Mouse (Mus musculus) intestine, embryonic 14.5 days (tissue): Measurements from ENCODE around the gene Gpt2. TPM values are rescaled to one million over a fixed set of nuclear protein-coding genes. Genes with fewer than 3 reads are reported as not detected.

Experiments
- ATAC-seq: fragments of 200-750 bp; cut with Nextera tagmentation; replicated peaks from 2 replicates; pipeline ENCODE4 v1.8.0; 2017; ENCODE audit warnings: low read depth, moderate number of reproducible peaks, moderate TSS enrichment, moderate library complexity; ENCODE audit not compliant: low FRiP score, low TSS enrichment
- DNase-seq: peaks from one replicate; pipeline ENCODE4 v3.0.0-alpha.2; 2018; ENCODE audit warnings: low spot score
- H3K27ac ChIP-seq: fragments of 300-500 bp; sonication (generic); 2 replicates; pipeline ENCODE4 v1.5.1; 2014; ENCODE audit warnings: low read depth, mild to moderate bottlenecking, control low read depth
- H3K27me3 ChIP-seq: fragments of 300-500 bp; sonication (generic); replicated peaks from 2 replicates; pipeline ENCODE4 v1.6.1; 2014; ENCODE audit warnings: low read length, control low read depth; ENCODE audit not compliant: control insufficient read depth, insufficient read depth
- H3K36me3 ChIP-seq: fragments of 300-500 bp; sonication (generic); 2 replicates; pipeline ENCODE4 v1.6.1; 2014; ENCODE audit warnings: low read length, control low read depth; ENCODE audit not compliant: control insufficient read depth, insufficient read depth
- H3K4me1 ChIP-seq: fragments of 300-500 bp; sonication (generic); replicated peaks from 2 replicates; pipeline ENCODE4 v1.6.1; 2014; ENCODE audit warnings: low read length, control low read depth, mixed read lengths; ENCODE audit not compliant: control insufficient read depth, insufficient read depth
- H3K4me2 ChIP-seq: fragments of 300-500 bp; sonication (generic); 2 replicates; pipeline ENCODE4 v1.6.1; 2014; ENCODE audit warnings: low read length
- H3K4me3 ChIP-seq: fragments of 300-500 bp; sonication (generic); 2 replicates; pipeline ENCODE4 v1.5.1; 2014; ENCODE audit warnings: low read depth, low read length, control low read depth, mixed read lengths
- H3K9ac ChIP-seq: fragments of 300-500 bp; sonication (generic); 2 replicates; pipeline ENCODE4 v1.6.1; 2014; ENCODE audit warnings: mild to moderate bottlenecking, low read length
- H3K9me3 ChIP-seq: fragments of 300-500 bp; sonication (generic); 2 replicates; pipeline ENCODE4 v1.6.1; 2016; ENCODE audit warnings: low read length, control low read depth; ENCODE audit not compliant: control insufficient read depth
- WGBS: fragments of 180-500 bp; shearing (Covaris S2); extraction: QIAGEN DNeasy Blood & Tissue Kit; methylation state at CpG from one replicate; pipeline ENCODE4 v1.1.7; 2014; 5-methylcytosine and 5-hydroxymethylcytosine counted together
- polyA plus RNA-seq: library from polyadenylated mRNA; unstranded; fragments of >200 nt; fragmentation: Nextera tagmentation; extraction: Ambion mirVana; gene quantifications from 2 replicates; pipeline ENCODE4 v1.2.1, GENCODE M21; 2014

The Gpt2 gene
- polyA plus RNA-seq, 1 experiment from 2014 or later, result 19.7 TPM

- no peaks in the 10 kb centered on the region for H3K9me3 ChIP-seq
- H3K4me1 ChIP-seq, result no peaks in the 10 kb centered on the region
- ATAC-seq (no peak), DNase-seq (no peak)
- H3K4me3 ChIP-seq, result no peak overlapping the region
- no peak overlapping the region for H3K27ac ChIP-seq
- WGBS, result 82% methylated on average over 3 of the region's 3 CpGs
- no peaks in the 10 kb centered on the region for H3K36me3 ChIP-seq
- H3K4me2 ChIP-seq, result no peak overlapping the region
- no peaks in the 10 kb centered on the region for H3K27me3 ChIP-seq
- no peak overlapping the region for H3K9ac ChIP-seq
These were observed 17.5 kb upstream of the Gpt2 start for GRCm38 (mm10) chr8:85474924-85475323.

DNA sequence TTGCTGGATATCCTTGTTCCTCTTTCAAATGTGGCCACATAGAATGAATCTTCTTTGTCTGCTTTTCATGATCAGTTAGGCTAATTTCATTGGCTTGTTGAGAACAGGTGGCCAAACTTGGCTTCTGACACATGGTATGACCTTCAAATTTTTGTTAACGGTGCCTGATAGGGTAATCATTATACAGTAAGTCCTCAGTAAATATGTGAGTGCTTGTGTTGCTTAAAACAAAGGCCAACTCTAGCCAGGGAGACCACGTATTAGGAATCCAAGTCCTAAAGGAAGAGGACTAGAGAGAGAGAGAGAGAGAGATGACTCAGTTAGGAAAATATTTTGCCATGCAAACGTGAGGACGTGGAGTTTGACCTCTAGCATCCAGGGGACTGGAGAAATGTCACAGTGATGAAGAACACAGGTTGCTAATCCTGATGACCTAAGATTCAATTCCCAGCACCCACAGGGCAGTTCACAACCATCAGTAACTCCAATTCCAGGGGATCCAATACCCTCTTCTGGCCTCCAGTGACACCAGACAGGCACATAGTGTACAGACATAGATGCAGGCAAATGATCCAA, 15.3 kb upstream of the Gpt2 start:
- H3K4me2 ChIP-seq, result no peak overlapping the region
- H3K27ac ChIP-seq, result no peak overlapping the region
- H3K4me1 ChIP-seq, result no peaks in the 10 kb centered on the region
- DNase-seq, result no peak
- no peak for ATAC-seq
- no peaks in the 10 kb centered on the region for H3K9me3 ChIP-seq
- no peak overlapping the region for H3K4me3 ChIP-seq
- H3K9ac ChIP-seq, result no peak overlapping the region
- no peaks in the 10 kb centered on the region for H3K36me3 ChIP-seq
- no peaks in the 10 kb centered on the region for H3K27me3 ChIP-seq
- WGBS, result 68% methylated on average over 4 of the region's 4 CpGs

GRCm38 (mm10) chr8:85478397-85478796, 14.0 kb upstream of the Gpt2 start:
- no peaks in the 10 kb centered on the region for H3K9me3 ChIP-seq
- 72% methylated on average over 2 of the region's 2 CpGs for WGBS
- no peaks in the 10 kb centered on the region for H3K27me3 ChIP-seq
- ATAC-seq, result no peak
- no peak overlapping the region for H3K4me3 ChIP-seq
- no peak overlapping the region for H3K9ac ChIP-seq
- no peak overlapping the region for H3K4me2 ChIP-seq
- H3K36me3 ChIP-seq, result no peaks in the 10 kb centered on the region
- no peak for DNase-seq
- no peak overlapping the region for H3K27ac ChIP-seq
- no peaks in the 10 kb centered on the region for H3K4me1 ChIP-seq

GRCm38 (mm10) chr8:85479710-85480109, 12.7 kb upstream of the Gpt2 start:
- no peaks in the 10 kb centered on the region for H3K9me3 ChIP-seq
- no peak for ATAC-seq
- no peak overlapping the region for H3K4me2 ChIP-seq
- no peak overlapping the region for H3K4me3 ChIP-seq
- 77% methylated on average over 2 of the region's 2 CpGs for WGBS
- H3K36me3 ChIP-seq, result no peaks in the 10 kb centered on the region
- H3K4me1 ChIP-seq, result no peaks in the 10 kb centered on the region
- no peaks in the 10 kb centered on the region for H3K27me3 ChIP-seq
- no peak overlapping the region for H3K9ac ChIP-seq
- H3K27ac ChIP-seq, result no peak overlapping the region
- no peak for DNase-seq

DNA sequence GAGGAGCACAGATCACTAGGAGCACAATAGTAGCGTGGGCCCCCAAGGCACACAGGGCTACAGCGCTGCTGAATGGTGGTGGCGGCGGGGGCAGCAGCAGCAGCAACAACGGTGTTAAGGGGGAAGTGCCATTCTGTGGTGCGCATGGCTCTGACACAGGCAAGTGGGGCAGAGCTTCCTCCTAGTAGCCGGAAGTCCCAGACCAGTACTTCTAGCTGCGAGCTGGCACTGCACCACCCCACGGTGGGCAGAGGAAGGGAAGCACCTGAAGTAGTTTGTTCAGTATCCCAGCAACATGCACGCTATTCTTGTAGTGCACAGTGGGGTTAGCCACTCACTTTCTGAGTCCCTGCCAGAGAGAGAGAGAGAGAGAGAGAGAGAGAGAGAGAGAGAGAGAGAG, 10.5 kb upstream of the Gpt2 start:
- ATAC-seq, result no peak; the same call in 1 of the 2 replicates
- Histone ChIP-seq H3K4me2 (peak overlapping the region; percentile 26), H3K9me3 (no peaks in the 10 kb centered on the region), H3K27me3 (no peaks in the 10 kb centered on the region), H3K4me1 (no peaks in the 10 kb centered on the region), H3K4me3 (no peak overlapping the region), H3K36me3 (no peaks in the 10 kb centered on the region), H3K27ac (no peak overlapping the region), H3K9ac (no peak overlapping the region)
- DNase-seq, result no peak
- 37% methylated on average over 10 of the region's 10 CpGs for WGBS

DNA sequence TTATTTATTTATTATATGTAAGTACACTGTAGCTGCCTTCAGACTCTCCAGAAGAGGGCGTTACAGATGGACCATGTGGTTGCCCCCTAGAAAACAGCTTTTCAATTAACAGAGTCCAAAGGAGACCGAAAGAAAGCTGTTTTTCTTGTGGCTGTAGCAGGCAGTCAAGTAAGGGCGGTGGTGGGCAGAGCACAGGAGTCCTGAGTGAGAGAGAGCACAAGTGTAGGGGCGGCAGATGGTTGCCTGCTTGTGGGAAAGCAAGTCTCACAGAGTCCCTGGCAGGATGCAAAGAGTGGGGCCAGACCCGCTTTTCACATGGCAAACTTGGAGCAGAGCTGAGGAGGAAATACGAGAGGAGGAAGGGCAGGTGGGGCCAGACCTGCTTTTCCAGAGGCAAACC, 9.9 kb upstream of the Gpt2 start:
- no peaks in the 10 kb centered on the region for H3K9me3 ChIP-seq
- no peaks in the 10 kb centered on the region for H3K36me3 ChIP-seq
- no peak for ATAC-seq
- H3K9ac ChIP-seq, result no peak overlapping the region
- no peak overlapping the region for H3K27ac ChIP-seq
- H3K4me3 ChIP-seq, result no peak overlapping the region
- H3K27me3 ChIP-seq, result no peaks in the 10 kb centered on the region
- no peak for DNase-seq
- H3K4me1 ChIP-seq, result no peaks in the 10 kb centered on the region
- no peak overlapping the region for H3K4me2 ChIP-seq
- WGBS, result 53% methylated on average over 6 of the region's 6 CpGs

DNA sequence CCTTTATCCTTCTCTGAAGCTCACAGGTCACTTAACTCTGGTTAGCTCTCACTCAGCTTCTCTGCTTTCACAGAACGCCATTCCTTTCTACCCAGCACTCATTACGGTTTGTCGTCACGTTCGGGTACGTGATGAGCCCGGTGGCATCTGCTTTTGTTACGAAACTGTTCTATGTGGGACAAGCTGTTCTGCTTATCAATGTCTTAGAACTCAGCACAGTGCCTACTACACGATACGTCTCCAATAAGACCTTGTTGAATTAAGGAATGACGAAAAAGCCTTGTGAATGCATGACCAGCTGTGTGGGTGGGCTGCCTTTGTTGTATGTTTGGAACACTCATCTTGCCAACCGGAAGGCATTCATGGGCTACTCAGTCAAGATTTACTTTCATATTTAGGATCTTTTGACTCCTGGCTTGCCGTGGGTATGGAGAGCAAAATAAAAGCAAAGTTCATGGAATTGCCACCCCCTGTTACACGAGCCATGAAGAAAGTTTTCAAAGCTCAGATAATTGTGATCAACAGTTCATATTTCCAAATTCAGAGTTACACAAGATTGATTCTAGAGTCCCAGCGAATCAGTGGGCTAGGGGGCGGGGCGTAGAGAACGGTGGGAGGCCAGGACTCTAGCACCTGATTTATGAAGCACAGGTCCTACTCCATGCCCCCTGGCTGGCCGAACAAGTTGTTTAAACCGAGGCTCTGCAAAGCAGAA, 4.3 kb upstream of the Gpt2 start:
- H3K4me1 ChIP-seq, result peaks cover 3% of the 10 kb centered on the region; the same call in 1 of the 2 replicates
- DNase-seq, result no peak
- H3K27me3 ChIP-seq, result no peaks in the 10 kb centered on the region
- ATAC-seq, result no peak
- 72% methylated on average over 20 of the region's 20 CpGs for WGBS
- H3K9me3 ChIP-seq, result no peaks in the 10 kb centered on the region
- no peaks in the 10 kb centered on the region for H3K36me3 ChIP-seq
- no peak overlapping the region for H3K9ac ChIP-seq
- no peak overlapping the region for H3K4me2 ChIP-seq
- H3K4me3 ChIP-seq, result no peak overlapping the region
- H3K27ac ChIP-seq, result no peak overlapping the region

DNA sequence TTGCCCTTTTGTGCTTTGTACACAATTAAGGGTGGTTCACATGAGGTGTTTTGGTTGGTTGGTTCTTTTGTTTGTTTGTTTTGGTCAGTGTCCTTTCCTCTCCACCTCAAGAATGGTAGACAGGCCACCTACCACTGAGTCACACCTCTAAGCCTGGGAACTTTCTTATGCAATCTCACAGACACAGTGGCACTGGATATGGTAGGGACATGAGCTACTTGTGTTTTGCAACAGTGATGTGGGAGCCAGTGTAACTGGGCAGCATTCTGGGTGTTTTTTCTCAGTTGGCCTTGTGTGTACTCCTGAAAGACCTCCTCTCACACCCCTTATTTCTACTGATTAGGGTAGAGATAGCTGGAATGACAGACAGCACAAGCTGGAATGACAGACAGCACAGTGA, 3.7 kb upstream of the Gpt2 start:
- DNase-seq, result no peak
- ATAC-seq, result no peak

GRCm38 (mm10) chr8:85489546-85489945, 2.8 kb upstream of the Gpt2 start:
- no peaks in the 10 kb centered on the region for H3K36me3 ChIP-seq

More for the DNA sequence above, 3.7 kb upstream of the Gpt2 start:
- H3K9me3 ChIP-seq, result no peaks in the 10 kb centered on the region
- H3K4me3 ChIP-seq, result no peak overlapping the region
- H3K4me2 ChIP-seq, result no peak overlapping the region
- H3K27ac ChIP-seq, result no peak overlapping the region
- H3K4me1 ChIP-seq, result peaks cover 8% of the 10 kb centered on the region; the same call in 1 of the 2 replicates
- H3K36me3 ChIP-seq, result no peaks in the 10 kb centered on the region
- H3K9ac ChIP-seq, result no peak overlapping the region
- no peaks in the 10 kb centered on the region for H3K27me3 ChIP-seq

More at GRCm38 (mm10) chr8:85489546-85489945, 2.8 kb upstream of the Gpt2 start:
- no peak for DNase-seq
- ATAC-seq, result no peak
- peaks cover 9% of the 10 kb centered on the region; the same call in 1 of the 2 replicates for H3K4me1 ChIP-seq
- no peak overlapping the region for H3K4me2 ChIP-seq
- H3K4me3 ChIP-seq, result no peak overlapping the region
- no peaks in the 10 kb centered on the region for H3K27me3 ChIP-seq
- H3K27ac ChIP-seq, result no peak overlapping the region
- 97% methylated on average over 8 of the region's 8 CpGs for WGBS
- H3K9ac ChIP-seq, result no peak overlapping the region
- no peaks in the 10 kb centered on the region for H3K9me3 ChIP-seq
